Mouse (Mus musculus) heart, postnatal 0 days (tissue): ENCODE measurements around the gene Abcg8.

ENCODE experiments used
- CTCF ChIP-seq: IDR thresholded peaks from 2 replicates; pipeline ENCODE4 v1.5.1; 2016; ENCODE audit warnings: antibody characterized with exemption, control low read depth, low read depth
- EP300 ChIP-seq: IDR thresholded peaks from 2 replicates; pipeline ENCODE4 v1.6.1; 2016; ENCODE audit warnings: antibody characterized with exemption, low read depth

GRCm38 (mm10) chr17:84708818-84709217 is 32.7 kb downstream of the Abcg8 start:
- no peak for TF ChIP-seq CTCF
- TF ChIP-seq EP300, result no peak
